Mouse (Mus musculus) myocyte (in vitro differentiated cells): ENCODE data around the gene Cela3a.
A peak's percentile ranks its signal among the peaks of the same experiment; 100 is the strongest.

Experiments used
- CEBPB ChIP-seq: IDR thresholded peaks from 2 replicates; pipeline ENCODE4 v1.6.1; 2011; ENCODE audit warnings: mild to moderate bottlenecking, moderate library complexity; ENCODE audit not compliant: poor library complexity, insufficient read depth, severe bottlenecking
- E2F4 ChIP-seq: IDR thresholded peaks from one replicate; pipeline ENCODE4 v1.6.1; 2011; ENCODE audit warnings: mild to moderate bottlenecking, control low read depth, moderate library complexity; ENCODE audit not compliant: insufficient read depth
- MAX ChIP-seq: IDR thresholded peaks from one replicate; pipeline ENCODE4 v1.6.1; 2011; ENCODE audit warnings: low read depth, mild to moderate bottlenecking, control low read depth
- MYOD1 ChIP-seq, 3 experiments: IDR thresholded peaks; one replicate each; pipeline ENCODE4 v1.6.1; 2011; ENCODE audit warnings: control low read depth in 2 of 3, low read depth in 2 of 3, mild to moderate bottlenecking in 2 of 3, moderate library complexity in 1 of 3; ENCODE audit not compliant: insufficient read length in 2 of 3, control insufficient read depth in 1 of 3
- POLR2A ChIP-seq: IDR thresholded peaks from one replicate; pipeline ENCODE4 v1.6.1; 2011; ENCODE audit warnings: low read depth, mild to moderate bottlenecking, control low read depth, moderate library complexity; ENCODE audit not compliant: insufficient read length
- POLR2AphosphoS2 ChIP-seq: IDR thresholded peaks from one replicate; pipeline ENCODE4 v1.6.1; 2011; ENCODE audit warnings: low read depth, control low read depth; ENCODE audit not compliant: insufficient read length
- REST ChIP-seq: IDR thresholded peaks from one replicate; pipeline ENCODE4 v1.6.1; 2011; ENCODE audit warnings: mild to moderate bottlenecking, control low read depth, moderate library complexity; ENCODE audit not compliant: insufficient read depth, insufficient read length
- SRF ChIP-seq: IDR thresholded peaks from one replicate; pipeline ENCODE4 v1.6.1; 2011; ENCODE audit warnings: low read depth; ENCODE audit not compliant: control insufficient read depth, insufficient read length
- TCF12 ChIP-seq: IDR thresholded peaks from one replicate; pipeline ENCODE4 v1.6.1; 2011; ENCODE audit warnings: mild to moderate bottlenecking, control low read depth; ENCODE audit not compliant: poor library complexity, insufficient read depth, severe bottlenecking
- TCF3 ChIP-seq: IDR thresholded peaks from one replicate; pipeline ENCODE4 v1.6.1; 2011; ENCODE audit warnings: low read depth, control low read depth; ENCODE audit not compliant: insufficient read length
- USF1 ChIP-seq: IDR thresholded peaks from one replicate; pipeline ENCODE4 v1.6.1; 2011; ENCODE audit warnings: low read depth, mild to moderate bottlenecking, control low read depth, moderate library complexity

GRCm38 (mm10) chr4:137367275-137368088 lies 42.1 kb downstream of the Cela3a start:
- TF ChIP-seq POLR2A (no peak), SRF (no peak), MAX (no peak), TCF3 (no peak), MYOD1 (IDR thresholded peaks at IDR 0.05; ENCODE audit: control insufficient read depth in 1 of 3, insufficient read length in 2 of 3, low read depth in 2 of 3) (peak; percentile 14 to 59 (median 15)), POLR2AphosphoS2 (no peak), E2F4 (no peak), TCF12 (peak; percentile 16), USF1 (no peak), CEBPB (peak; percentile 84), REST (no peak)
